Mouse (Mus musculus) forebrain, embryonic 10.5 days (tissue): Measurements from ENCODE around the gene Grwd1. TPM values are rescaled to one million over a fixed set of nuclear protein-coding genes. Genes with fewer than 3 reads are reported as not detected.

ENCODE experiments used
- DNase-seq: peaks from one replicate; pipeline ENCODE4 v3.0.0-alpha.2; 2017; ENCODE audit warnings: low spot score; ENCODE audit errors: extremely low spot score
- H3K27ac ChIP-seq: fragments of 300-500 bp; sonication (generic); 2 replicates; pipeline ENCODE4 v1.5.1; 2016; ENCODE audit warnings: mild to moderate bottlenecking
- H3K27me3 ChIP-seq: fragments of 300-500 bp; sonication (generic); 2 replicates; pipeline ENCODE4 v1.6.1; 2016; ENCODE audit warnings: mild to moderate bottlenecking; ENCODE audit not compliant: poor library complexity, severe bottlenecking
- H3K36me3 ChIP-seq: fragments of 300-500 bp; sonication (generic); replicated peaks from 2 replicates; pipeline ENCODE4 v1.6.1; 2016; ENCODE audit warnings: mild to moderate bottlenecking, moderate library complexity
- H3K4me1 ChIP-seq: fragments of 300-500 bp; sonication (generic); 2 replicates; pipeline ENCODE4 v1.6.1; 2016
- H3K4me3 ChIP-seq: fragments of 300-500 bp; sonication (generic); 2 replicates; pipeline ENCODE4 v1.5.1; 2016; ENCODE audit warnings: mild to moderate bottlenecking, moderate library complexity
- H3K9me3 ChIP-seq: fragments of 300-500 bp; sonication (generic); 2 replicates; pipeline ENCODE4 v1.6.1; 2016; ENCODE audit warnings: mild to moderate bottlenecking, moderate library complexity
- WGBS: fragments of 180-500 bp; shearing (Covaris S2); methylation state at CpG from one replicate; pipeline ENCODE4 v1.1.7; 2016; 5-methylcytosine and 5-hydroxymethylcytosine counted together
- polyA plus RNA-seq: library from polyadenylated mRNA; unstranded; fragments of >200 nt; fragmentation: Nextera tagmentation; extraction: Ambion mirVana; gene quantifications from 2 replicates; pipeline ENCODE4 v1.2.1, GENCODE M21; 2016

Grwd1 gene
- polyA plus RNA-seq, 1 experiment from 2014 or later: 132 TPM

- H3K36me3 ChIP-seq: peaks cover 86% of the 10 kb centered on the region
Measured at GRCm38 (mm10) chr7:45790721-45791120, 40.0 kb downstream of the Grwd1 start.

GRCm38 (mm10) chr7:45787642-45788041, 43.1 kb downstream of the Grwd1 start:
- Histone ChIP-seq H3K27me3 (peaks cover 44% of the 10 kb centered on the region), H3K4me3 (peak overlapping the region; percentile 95), H3K9me3 (peaks cover 5% of the 10 kb centered on the region; the same call in 1 of the 2 replicates), H3K27ac (peak overlapping the region; percentile 94; the same call in 1 of the 2 replicates), H3K4me1 (peaks cover 48% of the 10 kb centered on the region), H3K36me3 (peaks cover 55% of the 10 kb centered on the region)
- no peak for DNase-seq
- 89% methylated on average over 22 of the region's 22 CpGs for WGBS

More at GRCm38 (mm10) chr7:45790721-45791120, 40.0 kb downstream of the Grwd1 start:
- Histone ChIP-seq H3K9me3 (peaks cover 5% of the 10 kb centered on the region; the same call in 1 of the 2 replicates), H3K4me1 (peaks cover 25% of the 10 kb centered on the region), H3K27me3 (peaks cover 52% of the 10 kb centered on the region), H3K27ac (no peak overlapping the region), H3K4me3 (no peak overlapping the region)
- DNase-seq: no peak
- WGBS: 86% methylated on average over 6 of the region's 6 CpGs

GRCm38 (mm10) chr7:45786661-45787413, 43.9 kb downstream of the Grwd1 start:
- Histone ChIP-seq H3K36me3 (peaks cover 47% of the 10 kb centered on the region), H3K27ac (peak overlapping the region; percentile 94), H3K4me3 (peak overlapping the region; percentile 95), H3K9me3 (peaks cover 5% of the 10 kb centered on the region; the same call in 1 of the 2 replicates), H3K27me3 (peaks cover 44% of the 10 kb centered on the region), H3K4me1 (peaks cover 48% of the 10 kb centered on the region)
- 7% methylated on average over 17 of the region's 17 CpGs for WGBS
- peak; percentile 58 for DNase-seq

- Histone ChIP-seq H3K36me3 (peaks cover 40% of the 10 kb centered on the region), H3K4me3 (peak overlapping the region; percentile 95), H3K27me3 (peaks cover 45% of the 10 kb centered on the region), H3K27ac (peak overlapping the region; percentile 94), H3K9me3 (peaks cover 5% of the 10 kb centered on the region; the same call in 1 of the 2 replicates), H3K4me1 (peaks cover 48% of the 10 kb centered on the region)
- peak; percentile 77 for DNase-seq
- under 1% methylated on average over 14 of the region's 14 CpGs for WGBS
Measured at GRCm38 (mm10) chr7:45786136-45786578, 44.6 kb downstream of the Grwd1 start.

- peaks cover 5% of the 10 kb centered on the region; the same call in 1 of the 2 replicates for H3K9me3 ChIP-seq
- peaks cover 34% of the 10 kb centered on the region for H3K36me3 ChIP-seq
- 1% methylated on average over 40 of the region's 42 CpGs for WGBS
- H3K27me3 ChIP-seq: peaks cover 51% of the 10 kb centered on the region
- H3K27ac ChIP-seq: peak overlapping the region; percentile 94
- H3K4me3 ChIP-seq: peak overlapping the region; percentile 95
- no peak for DNase-seq
- peaks cover 48% of the 10 kb centered on the region for H3K4me1 ChIP-seq
Measured at GRCm38 (mm10) chr7:45785388-45786135, 45.2 kb downstream of the Grwd1 start.

GRCm38 (mm10) chr7:45784524-45785372, 46.0 kb downstream of the Grwd1 start, which contains the start of gene Sult2b1:
Sult2b1 (minus strand) TSS chr7:45784669.
- Histone ChIP-seq H3K9me3 (peaks cover under 1% of the 10 kb centered on the region; the same call in 1 of the 2 replicates), H3K27me3 (peaks cover 55% of the 10 kb centered on the region), H3K27ac (peak within 1 kb of the TSS; percentile 94), H3K4me1 (peaks cover 49% of the 10 kb centered on the region), H3K4me3 (peak within 1 kb of the TSS; percentile 95), H3K36me3 (peaks cover 26% of the 10 kb centered on the region)
- DNase-seq: peak; percentile 92
- WGBS: 22% methylated on average over 20 of the region's 20 CpGs

- peak; percentile 81 for DNase-seq
- H3K36me3 ChIP-seq: peaks cover 15% of the 10 kb centered on the region
- peak within 1 kb of the TSS; percentile 94 for H3K27ac ChIP-seq
- peaks cover 61% of the 10 kb centered on the region for H3K4me1 ChIP-seq
- peak within 1 kb of the TSS; percentile 95 for H3K4me3 ChIP-seq
- under 1% methylated on average over 38 of the region's 38 CpGs for WGBS
- H3K27me3 ChIP-seq: peaks cover 66% of the 10 kb centered on the region
- no peaks in the 10 kb centered on the region; the same call in 1 of the 2 replicates for H3K9me3 ChIP-seq
Measured at GRCm38 (mm10) chr7:45783511-45784091, 47.1 kb downstream of the Grwd1 start, which contains the start of gene Lmtk3. Lmtk3 (plus strand) TSS chr7:45783738.

- H3K4me1 ChIP-seq: peaks cover 55% of the 10 kb centered on the region
- H3K27ac ChIP-seq: no peak overlapping the region
- DNase-seq: no peak
- H3K9me3 ChIP-seq: no peaks in the 10 kb centered on the region; the same call in 1 of the 2 replicates
- peaks cover 68% of the 10 kb centered on the region for H3K27me3 ChIP-seq
- H3K36me3 ChIP-seq: peaks cover 1% of the 10 kb centered on the region
- H3K4me3 ChIP-seq: no peak overlapping the region
- WGBS: 79% methylated on average over 4 of the region's 4 CpGs
Measured at GRCm38 (mm10) chr7:45782271-45782670, 48.5 kb downstream of the Grwd1 start.

DNA sequence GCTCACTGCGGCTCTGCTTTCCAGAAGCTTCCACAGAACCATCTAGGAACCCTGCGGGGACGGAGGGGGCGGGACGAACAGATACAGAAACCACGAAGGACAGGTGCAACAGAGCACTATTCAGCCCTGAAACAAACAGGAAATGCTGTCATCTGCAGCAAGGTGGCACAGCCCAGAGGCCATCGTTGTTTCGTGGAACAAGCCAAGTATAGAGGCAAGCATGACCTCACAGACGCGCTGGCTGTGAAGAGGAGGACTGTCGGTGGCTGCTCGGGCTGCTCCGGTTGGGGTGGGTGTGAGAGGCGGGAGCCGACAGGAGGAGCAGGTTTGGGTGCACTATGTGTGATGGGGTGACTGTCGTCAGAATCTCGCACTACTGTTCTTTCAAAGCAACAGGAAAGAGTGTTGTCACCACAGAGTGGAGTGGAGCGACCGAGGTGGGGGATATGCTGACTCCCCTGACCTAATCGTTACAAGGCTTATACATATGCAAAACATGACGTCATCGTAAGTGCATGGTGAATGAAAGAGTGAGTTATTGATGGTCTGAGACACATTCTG, 51.6 kb downstream of the Grwd1 start:
- Histone ChIP-seq H3K9me3 (no peaks in the 10 kb centered on the region), H3K36me3 (no peaks in the 10 kb centered on the region), H3K4me3 (peak overlapping the region; percentile 26), H3K27ac (no peak overlapping the region), H3K27me3 (peaks cover 40% of the 10 kb centered on the region), H3K4me1 (peaks cover 24% of the 10 kb centered on the region)
- 30% methylated on average over 22 of the region's 22 CpGs for WGBS
- no peak for DNase-seq

DNA sequence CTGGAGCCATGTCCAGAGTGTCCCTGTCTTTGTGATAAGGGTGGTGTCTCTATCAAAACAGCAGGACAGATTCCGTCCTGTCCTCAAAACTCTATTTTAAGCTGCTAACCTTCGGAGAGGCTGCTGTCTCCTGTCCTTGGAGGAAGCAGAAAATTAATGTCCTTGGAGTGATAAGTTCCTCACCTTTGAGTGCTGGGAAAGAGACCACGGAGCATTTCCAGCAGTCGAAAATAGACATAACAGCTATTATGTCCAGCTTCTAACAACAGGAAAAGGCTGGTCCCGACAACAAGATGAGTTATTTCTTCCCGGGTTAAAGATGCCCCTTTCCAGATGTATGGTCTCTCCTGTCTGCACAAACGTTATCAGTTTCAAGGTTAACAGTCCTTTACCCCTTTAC, 55.5 kb downstream of the Grwd1 start:
- no peak overlapping the region for H3K4me3 ChIP-seq
- DNase-seq: no peak
- H3K36me3 ChIP-seq: no peaks in the 10 kb centered on the region
- H3K27me3 ChIP-seq: peaks cover 16% of the 10 kb centered on the region
- WGBS: 79% methylated on average over 7 of the region's 7 CpGs
- H3K4me1 ChIP-seq: peaks cover 12% of the 10 kb centered on the region
- H3K9me3 ChIP-seq: no peaks in the 10 kb centered on the region
- H3K27ac ChIP-seq: no peak overlapping the region
